Mouse (Mus musculus): ENCODE data around the gene Senp5. TPM values are rescaled to one million over a fixed set of nuclear protein-coding genes. Genes with fewer than 3 reads are reported as not detected.

The Senp5 gene
- total RNA-seq, 2 experiments from 2014 or later, result 11.9 to 15.2 TPM

- ATAC-seq (ENCODE audit: poor library complexity, severe bottlenecking), result peak; percentile 51; the same call in 1 of the 2 replicates
These were observed 59.1 kb downstream of the Senp5 start for GRCm38 (mm10) chr16:31943980-31944379.

GRCm38 (mm10) chr16:31940586-31940985, 62.5 kb downstream of the Senp5 start:
- no peak for ATAC-seq (ENCODE audit: poor library complexity, severe bottlenecking)

- no peak for ATAC-seq (ENCODE audit: poor library complexity, severe bottlenecking)
These were observed 64.2 kb downstream of the Senp5 start for GRCm38 (mm10) chr16:31938856-31939255.

- no peak for ATAC-seq (ENCODE audit: poor library complexity, severe bottlenecking)
These were observed 66.5 kb downstream of the Senp5 start for GRCm38 (mm10) chr16:31936568-31936967.

- ATAC-seq (ENCODE audit: poor library complexity, severe bottlenecking), result peak; percentile 81
These were observed 67.8 kb downstream of the Senp5 start for GRCm38 (mm10) chr16:31935091-31935979.

GRCm38 (mm10) chr16:31934550-31935010, 68.5 kb downstream of the Senp5 start:
- no peak for ATAC-seq (ENCODE audit: poor library complexity, severe bottlenecking)

GRCm38 (mm10) chr16:31933751-31934549, 69.1 kb downstream of the Senp5 start, which contains the start of gene Pigz:
Gene Pigz (plus strand): TSS chr16:31933851.
- ATAC-seq (ENCODE audit: poor library complexity, severe bottlenecking), result no peak

- ATAC-seq (ENCODE audit: poor library complexity, severe bottlenecking), result peak; percentile 82
These were observed 70.0 kb downstream of the Senp5 start for GRCm38 (mm10) chr16:31932840-31933697.

GRCm38 (mm10) chr16:31932255-31932654, 70.8 kb downstream of the Senp5 start:
- no peak for ATAC-seq (ENCODE audit: poor library complexity, severe bottlenecking)

- no peak for ATAC-seq (ENCODE audit: poor library complexity, severe bottlenecking)
These were observed 71.8 kb downstream of the Senp5 start for GRCm38 (mm10) chr16:31931330-31931729.

GRCm38 (mm10) chr16:31927412-31927811, 75.7 kb downstream of the Senp5 start:
- no peak for ATAC-seq (ENCODE audit: poor library complexity, severe bottlenecking)

GRCm38 (mm10) chr16:31926547-31927182, 76.4 kb downstream of the Senp5 start:
- ATAC-seq (ENCODE audit: poor library complexity, severe bottlenecking), result no peak

- no peak for ATAC-seq (ENCODE audit: poor library complexity, severe bottlenecking)
These were observed 77.0 kb downstream of the Senp5 start for GRCm38 (mm10) chr16:31926091-31926490.

- ATAC-seq (ENCODE audit: poor library complexity, severe bottlenecking), result no peak
These were observed 78.7 kb downstream of the Senp5 start for GRCm38 (mm10) chr16:31924368-31924767.

- peak; percentile 68 for ATAC-seq (ENCODE audit: poor library complexity, severe bottlenecking)
These were observed 84.8 kb downstream of the Senp5 start for GRCm38 (mm10) chr16:31918248-31918724.

- no peak for ATAC-seq (ENCODE audit: poor library complexity, severe bottlenecking)
These were observed 85.3 kb downstream of the Senp5 start for GRCm38 (mm10) chr16:31917776-31918175.

GRCm38 (mm10) chr16:31910281-31910847, 92.7 kb downstream of the Senp5 start:
- no peak for ATAC-seq (ENCODE audit: poor library complexity, severe bottlenecking)

All from megakaryocyte, adult 5-6 weeks (primary cell).